Mouse (Mus musculus): ENCODE measurements around the gene Pbrm1.

The Pbrm1 gene

GRCm38 (mm10) chr14:31018860-31019291, at the start of gene Pbrm1, which contains the start of gene Gnl3:
Gene Pbrm1, plus strand, starts transcription at chr14:31019138.
Gene Gnl3, minus strand, starts transcription at chr14:31019152.
- DNase-seq (ENCODE audit: low read depth, low spot score) = peak; percentile 99

DNA sequence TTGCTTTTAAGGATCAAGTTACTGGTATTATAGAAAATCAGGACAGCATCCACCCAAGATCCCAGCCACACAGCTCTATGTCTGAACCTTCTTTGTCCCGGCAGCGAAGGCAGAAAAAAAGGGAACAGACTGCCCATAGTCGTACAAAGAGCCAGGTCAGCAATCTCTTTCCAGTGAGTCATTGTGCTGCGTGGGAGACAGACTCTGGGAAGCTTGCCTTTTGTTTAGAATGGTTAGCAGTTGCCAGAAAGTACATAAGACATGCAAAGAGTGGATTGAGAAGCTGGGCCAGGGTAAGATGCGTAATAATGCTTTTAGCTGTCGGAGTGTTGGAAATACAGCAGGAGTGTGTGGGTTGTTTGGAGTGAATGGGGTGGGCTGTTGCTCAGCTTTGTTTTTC, 44.7 kb upstream of the Pbrm1 start:
- DNase-seq (ENCODE audit: low read depth, low spot score) = no peak

DNA sequence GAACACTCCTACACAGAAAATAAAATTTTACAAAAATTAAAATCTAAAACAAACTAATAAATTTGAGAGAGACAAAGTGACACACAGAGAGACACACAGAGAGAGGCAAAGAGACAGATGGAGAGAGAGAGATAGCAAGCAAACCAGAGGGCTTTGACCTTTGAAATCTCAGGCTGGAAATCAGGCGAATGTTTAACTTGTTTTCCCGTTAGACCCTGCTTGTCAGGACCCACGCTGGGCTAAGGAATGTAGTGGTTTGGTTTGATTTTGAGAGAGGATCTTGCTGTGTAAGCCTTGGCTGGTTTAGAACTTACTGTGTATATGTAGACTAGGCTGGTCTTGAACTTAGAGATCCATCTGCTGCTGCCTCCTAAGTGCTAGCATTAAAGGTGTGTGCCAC, 42.7 kb upstream of the Pbrm1 start:
- DNase-seq (ENCODE audit: low read depth, low spot score) = no peak

DNA sequence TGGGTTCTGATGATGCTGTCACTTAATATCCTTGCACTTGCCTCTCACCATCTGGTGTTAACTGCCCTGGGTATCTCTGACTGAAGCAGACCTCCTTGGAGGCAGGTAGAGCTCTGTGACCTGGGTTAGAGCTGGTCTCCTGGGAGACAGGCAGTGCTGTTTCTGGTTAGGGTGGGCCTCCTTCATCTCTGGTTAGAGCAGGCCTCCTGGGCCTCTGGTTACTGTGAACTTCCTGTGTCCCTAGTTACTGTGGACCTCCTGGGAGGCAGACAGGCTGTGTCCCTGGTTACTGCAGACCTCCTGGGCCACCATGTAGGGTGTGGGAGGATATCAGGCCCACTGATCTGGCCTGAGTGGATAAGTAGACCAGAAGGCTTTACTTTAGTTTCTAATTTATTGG, 22.5 kb upstream of the Pbrm1 start:
- no peak for DNase-seq (ENCODE audit: low read depth, low spot score)

DNA sequence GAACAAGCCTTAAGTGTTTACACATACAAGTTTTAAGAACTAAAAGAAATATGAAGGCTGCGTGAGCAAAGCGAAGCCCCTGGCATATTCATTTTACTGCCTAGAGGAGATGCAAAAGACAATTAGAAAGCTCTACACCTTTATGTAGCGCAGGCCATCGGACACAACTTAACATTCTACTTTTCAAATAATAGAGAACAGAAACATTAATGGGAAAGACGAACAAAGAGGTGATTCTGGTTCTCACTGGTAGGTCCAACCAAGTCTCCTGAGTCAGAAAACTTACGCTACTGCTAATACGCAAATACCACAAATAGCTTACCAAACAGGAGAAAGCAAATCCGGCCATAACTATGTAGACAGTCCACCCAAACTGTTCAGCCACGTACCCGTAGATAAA, 18.6 kb upstream of the Pbrm1 start:
- DNase-seq (ENCODE audit: low read depth, low spot score) = no peak

- no peak for DNase-seq (ENCODE audit: low read depth, low spot score)
Observed at GRCm38 (mm10) chr14:31000816-31001306, 18.1 kb upstream of the Pbrm1 start.

DNA sequence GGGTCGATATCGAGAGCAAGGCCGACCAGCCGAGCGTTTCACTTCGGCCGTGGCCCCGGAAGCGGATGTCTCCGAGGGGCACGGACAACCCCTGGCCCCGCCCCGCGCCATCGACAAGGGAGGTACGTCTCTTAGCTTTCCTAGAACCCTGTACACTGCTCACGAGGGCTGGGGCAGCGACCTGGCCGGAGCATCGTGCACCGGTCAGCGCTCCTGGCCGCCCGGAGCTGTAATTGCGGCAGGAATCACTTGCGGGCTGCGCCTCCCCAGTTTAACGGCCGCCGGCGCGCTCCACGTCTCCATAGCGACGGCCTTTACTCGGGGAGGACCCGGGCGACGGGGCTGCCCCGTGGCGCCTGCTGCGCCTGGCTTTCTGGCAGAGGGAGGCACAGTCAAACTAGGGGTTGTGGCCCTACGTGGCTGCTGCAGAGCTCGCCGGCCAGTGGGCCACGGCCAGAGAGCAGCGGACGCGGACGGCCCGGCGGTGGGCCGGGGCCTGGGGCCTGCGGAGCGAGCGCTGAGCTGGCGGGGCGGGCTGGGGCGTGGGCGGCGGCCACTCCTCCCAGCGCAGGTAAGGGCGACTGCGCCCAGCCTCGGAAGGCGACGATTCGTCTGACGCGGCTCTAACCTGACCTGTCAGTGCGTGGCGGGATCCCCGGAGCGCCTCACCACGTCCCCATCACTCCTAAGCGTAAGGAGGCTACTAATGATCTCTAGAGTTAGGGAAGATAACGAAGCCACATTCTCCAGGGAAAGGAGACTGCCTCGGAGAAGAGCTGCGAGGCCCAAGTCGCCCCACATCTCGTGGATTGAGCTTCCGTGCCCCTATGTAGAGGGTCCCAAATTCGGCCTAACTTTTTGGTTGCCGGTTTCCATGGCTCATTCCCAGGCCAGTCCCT, 17.4 kb upstream of the Pbrm1 start, which contains the start of the genes Glt8d1 and Spcs1:
Gene Glt8d1 (plus strand): TSS at position 94 of the 899 bp plus-strand sequence.
Gene Spcs1 (minus strand): TSS at position 366 of the 899 bp plus-strand sequence.
- peak; percentile 87 for DNase-seq (ENCODE audit: low read depth, low spot score)

DNA sequence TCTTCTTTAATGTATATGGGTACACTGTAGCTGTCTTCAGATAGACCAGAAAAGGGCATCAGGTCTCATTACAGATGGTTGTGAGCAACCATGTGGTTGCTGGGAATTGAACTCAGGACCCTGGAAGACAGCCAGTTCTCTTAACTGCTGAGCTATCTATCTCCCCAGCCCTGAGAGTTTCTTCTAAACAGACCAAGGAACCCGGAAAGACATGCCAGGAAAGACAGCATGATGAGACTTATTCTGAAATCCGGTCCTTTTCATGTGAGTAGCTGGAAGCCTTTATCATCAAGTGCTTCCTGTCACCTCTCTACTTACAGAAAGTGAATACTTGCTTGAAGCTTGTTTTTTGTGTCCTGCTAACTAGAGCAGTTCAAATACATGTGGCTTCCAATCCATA, 14.4 kb upstream of the Pbrm1 start:
- no peak for DNase-seq (ENCODE audit: low read depth, low spot score)

- no peak for DNase-seq (ENCODE audit: low read depth, low spot score)
Observed at GRCm38 (mm10) chr14:31006779-31007178, 12.2 kb upstream of the Pbrm1 start.

- no peak for DNase-seq (ENCODE audit: low read depth, low spot score)
Observed at GRCm38 (mm10) chr14:31011588-31011987, 7.3 kb upstream of the Pbrm1 start.

DNA sequence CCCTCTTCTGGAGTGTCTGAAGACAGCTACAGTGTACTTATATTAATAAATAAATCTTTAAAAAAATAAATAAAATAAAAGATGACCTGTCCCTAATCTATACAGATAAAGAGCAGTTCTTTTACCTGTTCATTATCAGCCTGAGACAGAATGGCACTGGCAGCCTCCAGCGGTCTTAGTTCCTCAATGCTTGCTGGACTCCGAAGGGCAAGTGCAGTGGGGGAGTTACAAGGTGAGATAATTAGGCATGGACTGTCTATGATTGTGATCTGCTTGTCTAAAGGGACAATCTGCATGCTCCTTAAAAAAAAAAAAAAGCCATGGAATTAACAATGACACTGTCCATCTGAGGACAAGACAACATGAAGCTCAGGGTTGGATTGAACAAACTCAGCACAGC, 5.0 kb upstream of the Pbrm1 start:
- no peak for DNase-seq (ENCODE audit: low read depth, low spot score)

DNA sequence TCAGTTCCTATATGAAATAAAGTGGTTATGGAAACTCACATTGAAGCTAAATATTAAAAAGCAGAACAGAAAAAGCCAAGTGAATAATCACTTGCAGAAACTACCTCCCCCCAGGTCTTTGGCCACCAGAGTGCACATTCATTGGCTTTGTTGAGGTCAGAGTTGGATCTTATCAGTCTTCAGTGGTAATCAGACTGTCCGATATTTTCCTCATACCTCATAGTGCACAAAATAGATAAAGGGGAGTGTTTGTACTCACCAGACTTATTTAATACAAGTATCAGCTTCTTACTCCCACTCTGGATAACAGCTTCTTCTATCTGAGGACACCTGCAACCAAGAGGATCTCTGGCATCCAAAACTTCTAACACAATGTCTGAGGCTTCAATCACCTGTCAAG, 2.9 kb upstream of the Pbrm1 start:
- DNase-seq (ENCODE audit: low read depth, low spot score) = no peak

GRCm38 (mm10) chr14:31017854-31018253, 1.1 kb upstream of the Pbrm1 start:
- peak; percentile 64 for DNase-seq (ENCODE audit: low read depth, low spot score)

DNA sequence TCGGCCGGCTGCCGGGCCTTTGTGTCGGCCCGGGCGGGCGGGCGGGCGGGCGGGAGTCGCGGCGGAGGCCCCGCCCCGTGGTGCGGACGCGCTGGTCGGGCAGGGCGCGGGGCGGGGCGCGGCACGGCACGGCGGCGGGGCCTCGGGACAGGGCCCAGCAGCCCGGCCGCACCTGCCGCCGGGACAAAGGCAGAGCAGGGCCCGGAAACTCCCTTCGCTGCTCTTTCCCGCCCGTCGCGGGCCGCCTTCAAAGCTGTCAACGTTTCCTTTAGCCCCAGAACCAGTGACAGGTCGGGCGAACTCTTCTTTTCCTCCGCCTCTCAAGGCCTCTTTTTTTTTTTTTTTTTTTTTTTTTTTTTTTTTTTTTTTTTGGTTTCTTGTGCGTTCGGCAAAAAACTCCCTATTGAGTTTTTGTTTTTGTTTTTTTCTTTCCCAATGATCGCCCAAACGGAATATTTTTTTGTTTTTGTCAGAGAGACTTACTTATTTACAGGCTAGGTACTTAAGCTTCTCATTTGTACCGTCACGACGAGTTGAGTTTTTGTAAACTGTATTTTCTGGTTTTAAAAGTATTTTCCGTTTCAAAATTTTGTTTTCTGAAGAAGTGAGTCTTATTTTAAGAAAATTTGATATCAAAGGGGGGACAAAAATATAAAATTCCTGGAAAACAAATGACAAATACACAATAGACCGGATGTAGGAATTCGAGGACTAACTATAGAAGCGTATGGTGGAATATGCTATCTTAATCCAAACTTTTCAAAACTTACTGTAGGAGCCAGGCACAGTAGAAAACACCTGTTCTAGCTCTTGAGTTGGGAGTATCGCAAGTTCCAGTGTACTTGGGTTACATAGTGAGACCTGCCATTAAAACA, 630 bp downstream of the Pbrm1 start:
- DNase-seq (ENCODE audit: low read depth, low spot score) = peak; percentile 95

DNA sequence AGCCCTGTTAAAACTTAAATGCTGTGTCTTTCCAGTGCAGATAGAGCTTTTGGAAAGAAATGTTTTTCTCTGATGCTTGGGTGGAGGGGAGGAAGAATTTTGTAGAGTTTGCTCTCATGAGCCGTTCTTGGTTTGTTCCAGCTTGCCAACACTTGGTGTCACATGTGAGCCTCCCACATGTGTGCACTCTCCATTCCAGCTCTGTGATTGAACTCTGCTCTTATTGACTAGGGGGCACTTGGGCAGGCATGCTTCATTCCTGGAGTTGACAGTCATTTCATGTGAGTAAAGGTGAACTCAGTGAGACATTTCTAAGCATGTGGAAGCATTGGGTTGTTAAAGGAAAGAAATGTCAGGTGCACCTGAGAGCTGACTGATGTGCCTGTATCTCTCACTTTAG, 3.6 kb downstream of the Pbrm1 start:
- no peak for DNase-seq (ENCODE audit: low read depth, low spot score)

DNA sequence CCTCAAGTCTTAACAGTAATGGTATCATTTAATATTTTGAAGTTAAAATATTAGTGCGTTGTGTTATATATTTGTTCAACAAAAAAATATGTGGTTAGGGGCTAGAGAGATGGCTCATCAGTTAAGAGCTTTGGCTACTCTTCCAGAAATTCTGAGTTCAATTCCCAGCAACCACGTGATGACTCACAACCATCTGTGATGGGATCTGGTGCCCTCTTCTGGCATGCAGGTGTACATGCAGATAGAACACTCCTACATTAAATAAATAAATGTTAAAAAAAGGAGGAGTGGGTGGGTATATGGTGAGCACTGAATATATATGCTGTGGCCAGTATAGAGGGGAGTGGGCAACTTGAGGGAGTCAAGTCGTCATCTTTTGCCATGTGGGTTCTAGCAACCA, 6.8 kb downstream of the Pbrm1 start:
- peak; percentile 57 for DNase-seq (ENCODE audit: low read depth, low spot score)

DNA sequence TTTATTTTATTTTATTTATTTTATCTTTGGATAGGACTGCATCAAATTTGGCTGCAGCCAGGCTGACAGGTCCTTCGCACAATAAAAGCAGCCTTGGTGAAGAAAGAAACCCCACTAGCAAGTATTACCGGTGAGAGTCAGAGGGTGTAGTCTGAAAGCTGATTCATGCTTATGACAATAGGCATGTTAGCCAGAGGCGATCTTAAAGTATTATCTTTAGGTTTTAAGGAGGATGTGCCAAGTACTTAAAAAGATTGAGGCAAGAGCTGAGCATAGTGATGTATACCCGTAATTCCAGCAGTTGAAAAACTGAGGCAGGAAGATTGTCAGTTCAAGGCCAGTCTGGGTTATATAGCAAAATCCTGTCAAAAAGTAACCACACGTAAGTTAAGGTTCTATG, 26.4 kb downstream of the Pbrm1 start:
- no peak for DNase-seq (ENCODE audit: low read depth, low spot score)

- no peak for DNase-seq (ENCODE audit: low read depth, low spot score)
Observed at GRCm38 (mm10) chr14:31045817-31046216, 26.9 kb downstream of the Pbrm1 start.

DNA sequence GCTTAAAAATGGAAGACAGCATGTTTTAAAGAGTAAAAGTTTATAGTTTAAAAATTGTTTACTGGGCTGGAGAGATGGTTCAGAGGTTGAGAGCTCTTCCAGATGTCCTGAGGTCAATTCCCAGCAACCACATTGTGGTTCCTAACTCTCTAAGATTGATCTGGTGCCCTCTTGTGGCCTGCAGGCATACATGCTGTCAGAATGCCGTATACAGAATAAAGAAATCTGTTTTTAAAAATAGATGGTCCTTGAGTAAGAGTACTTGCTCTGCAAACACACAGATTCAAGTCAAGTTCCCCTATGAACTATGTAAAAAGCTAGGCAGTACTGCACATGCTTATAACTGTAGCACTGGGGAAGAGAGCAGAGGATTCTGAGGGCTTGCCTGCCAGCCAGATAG, 43.3 kb downstream of the Pbrm1 start:
- DNase-seq (ENCODE audit: low read depth, low spot score) = peak; percentile 38

DNA sequence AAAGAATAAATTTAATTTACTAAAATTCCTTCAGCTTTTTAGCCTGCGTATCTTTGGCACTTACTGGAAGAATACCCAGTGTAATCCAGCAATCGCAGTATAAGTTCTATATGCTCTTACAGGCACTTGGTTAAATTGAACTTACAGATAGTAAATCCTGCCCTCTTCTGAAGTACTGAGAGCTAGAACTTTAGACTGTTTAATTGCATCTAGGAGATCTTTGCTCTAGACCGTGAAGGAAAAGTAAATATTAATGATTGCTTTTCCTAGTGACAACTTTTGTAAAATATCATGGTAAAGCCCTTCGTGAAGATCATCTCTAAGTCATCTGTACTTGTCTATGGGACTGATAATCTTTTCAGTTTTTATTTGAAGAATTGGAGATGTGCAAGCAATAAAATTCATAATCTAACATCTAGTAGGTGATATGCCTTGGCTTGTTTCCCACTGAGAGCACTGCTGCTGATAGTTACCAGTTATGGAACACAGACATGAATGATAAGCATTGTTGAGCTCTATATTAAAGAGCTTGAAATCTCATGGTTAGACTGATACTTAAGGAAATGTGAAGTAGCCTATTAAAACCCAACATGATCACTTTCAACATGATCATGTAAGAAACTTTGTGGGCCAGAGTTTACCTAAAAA, 50.3 kb downstream of the Pbrm1 start:
- DNase-seq (ENCODE audit: low read depth, low spot score) = no peak

DNA sequence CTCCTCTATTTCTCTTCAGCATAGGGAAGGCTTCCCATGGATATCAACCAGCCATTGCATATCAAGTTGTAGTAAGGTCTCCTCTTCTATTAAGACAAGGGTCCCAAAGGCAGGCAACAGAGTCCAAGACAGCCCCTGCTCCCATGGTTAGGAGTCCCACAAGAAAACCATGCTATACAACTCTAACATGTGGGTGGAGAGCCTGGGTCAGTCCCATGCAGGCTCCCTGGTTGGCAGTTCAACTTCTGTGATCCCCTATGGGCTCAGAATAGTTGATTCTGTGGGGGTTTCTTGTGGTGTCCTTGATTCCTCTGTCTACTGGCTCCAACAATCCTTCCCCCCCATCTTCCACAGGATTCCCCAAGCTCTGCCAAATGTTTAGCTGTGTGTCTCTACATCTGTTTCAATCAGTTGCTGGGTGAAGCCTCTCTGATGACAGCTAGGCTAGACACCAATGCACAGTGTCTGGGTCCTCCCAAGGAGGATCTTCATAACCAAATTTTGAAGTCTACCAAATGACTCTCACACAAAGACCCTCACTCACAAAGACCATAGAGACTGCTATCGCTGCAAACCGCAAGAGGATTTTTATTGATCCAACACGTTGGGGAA, 59.8 kb downstream of the Pbrm1 start:
- DNase-seq (ENCODE audit: low read depth, low spot score) = no peak

Measured in CD4-positive, CD25-positive, alpha-beta regulatory T cell, adult 2 months (primary cell).